Comparison of ENCODE assay signal across 25 mouse cellular contexts in the genomic region with DNA sequence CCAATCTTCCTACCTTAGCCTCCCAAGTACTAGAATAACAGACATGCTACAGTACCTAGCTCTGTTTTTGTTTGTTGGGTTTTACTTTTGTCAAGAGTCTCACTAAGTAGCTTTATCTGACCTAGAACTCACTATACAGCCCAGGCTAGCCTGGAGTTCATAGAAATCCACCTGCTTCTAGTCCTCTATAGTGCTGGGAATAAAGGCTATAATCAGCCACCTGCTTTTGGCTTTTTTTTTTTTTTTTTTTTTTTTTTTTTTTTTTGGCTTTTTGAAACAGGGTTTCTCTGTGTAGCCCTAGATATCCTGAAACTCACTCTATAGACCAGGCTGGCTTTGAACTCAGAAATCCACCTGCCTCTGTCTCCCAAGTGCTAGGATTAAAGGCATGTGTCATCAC.
"Had no signal": no experiment of that assay in that cellular context is flagged by ENCODE, and none has a peak within 500 bp of the region (broad histone marks: within the 10 kb centered on the region; RNA-seq: fewer than 3 reads in every experiment).

No protein-coding gene starts in this region.

- H3K4me2 ChIP-seq: heart, embryonic 11.5 days; heart, embryonic 13.5 days; heart, embryonic 15.5 days; hindbrain, embryonic 14.5 days; intestine, embryonic 15.5 days; limb, embryonic 12.5 days; liver, embryonic 13.5 days had no signal

- H3K4me1 ChIP-seq: heart, embryonic 15.5 days; intestine, embryonic 15.5 days; limb, embryonic 10.5 days; limb, embryonic 12.5 days had no signal

- H3K27me3 ChIP-seq: heart, embryonic 15.5 days; intestine, embryonic 15.5 days; liver, embryonic 13.5 days; liver, embryonic 15.5 days had no signal

- H3K9me3 ChIP-seq: heart, embryonic 13.5 days; heart, embryonic 15.5 days; intestine, embryonic 15.5 days; limb, embryonic 10.5 days; limb, embryonic 12.5 days; liver, embryonic 13.5 days; liver, embryonic 15.5 days had no signal

- H3K4me3 ChIP-seq: heart, embryonic 13.5 days; heart, embryonic 15.5 days; intestine, embryonic 15.5 days; layer of hippocampus, adult 2 months; left cerebral cortex, adult 2 months; limb, embryonic 10.5 days; limb, embryonic 12.5 days; liver, embryonic 13.5 days; liver, embryonic 15.5 days had no signal

- DNase-seq: gastrocnemius, postnatal 14 days; gastrocnemius, postnatal 36 days; heart, adult 18-20 months; heart, postnatal 14 days; heart, postnatal 36 days; kidney, adult 18-20 months; kidney, adult 8-10 months; kidney, postnatal 10 days; kidney, postnatal 25 days; kidney, postnatal 4 days; liver; liver, embryonic 13.5 days had no signal

- ATAC-seq: hindbrain, embryonic 16.5 days; inflammation-experienced regulatory T-cells, adult 6 months; intestine, embryonic 15.5 days; intestine, postnatal 0 days had no signal

- H3K27ac ChIP-seq: heart, embryonic 13.5 days; heart, embryonic 15.5 days; hindbrain, embryonic 14.5 days; intestine, embryonic 15.5 days; layer of hippocampus, adult 2 months; left cerebral cortex, adult 2 months; limb, embryonic 10.5 days; limb, embryonic 12.5 days had no signal

- H3K9ac ChIP-seq: heart, embryonic 13.5 days; heart, embryonic 15.5 days; hindbrain, embryonic 14.5 days; intestine, embryonic 15.5 days; limb, embryonic 12.5 days; liver, embryonic 13.5 days; liver, embryonic 15.5 days had no signal
